28 mouse cellular contexts compared by ENCODE assay signal in the genomic region with DNA sequence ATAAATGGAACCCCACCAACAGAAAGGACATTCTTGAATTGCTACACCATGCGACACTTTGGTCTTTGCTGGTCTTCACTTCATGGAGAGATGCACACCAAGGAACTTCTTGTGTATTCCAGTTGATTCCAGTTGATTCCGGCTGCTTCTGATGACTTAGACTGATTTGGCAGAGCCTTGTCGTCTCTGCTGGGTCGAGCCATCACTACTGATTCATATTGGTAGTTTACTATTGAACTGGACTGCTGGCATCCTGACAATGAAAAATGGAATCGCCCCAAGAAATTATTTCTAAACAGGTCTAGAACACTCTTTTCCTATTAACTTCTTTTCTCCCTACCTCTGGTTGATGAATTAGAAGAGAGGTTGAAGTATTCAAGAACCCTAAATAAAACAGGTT.
"Had no signal": no experiment of that assay in that cellular context is flagged by ENCODE, and none has a peak within 500 bp of the region (broad histone marks: within the 10 kb centered on the region; RNA-seq: fewer than 3 reads in every experiment).

No protein-coding gene starts in this region.

- DNase-seq: cerebellum, adult 8-10 months; cerebellum, adult 9-10 months; cerebellum, adult 9-11 months; cerebellum, postnatal 10 days; cerebellum, postnatal 14 days; cerebellum, postnatal 25 days; cerebellum, postnatal 36 days; embryo, embryonic 11 days; forebrain, postnatal 0 days; gastrocnemius, adult 2 months; gastrocnemius, postnatal 10 days; gastrocnemius, postnatal 14 days; gastrocnemius, postnatal 25 days; gastrocnemius, postnatal 36 days; heart, adult 11 months; heart, adult 18-20 months; heart, adult 2 months had no signal

- H3K27me3 ChIP-seq: embryonic facial prominence, embryonic 12.5 days; embryonic facial prominence, embryonic 13.5 days; embryonic facial prominence, embryonic 15.5 days; forebrain, embryonic 12.5 days; forebrain, embryonic 13.5 days; forebrain, embryonic 15.5 days had no signal

- H3K9me3 ChIP-seq: embryonic facial prominence, embryonic 10.5 days; embryonic facial prominence, embryonic 12.5 days; embryonic facial prominence, embryonic 13.5 days; embryonic facial prominence, embryonic 15.5 days; forebrain, embryonic 10.5 days; forebrain, embryonic 12.5 days; forebrain, embryonic 13.5 days; forebrain, embryonic 15.5 days had no signal

- H3K9ac ChIP-seq: embryonic facial prominence, embryonic 12.5 days; embryonic facial prominence, embryonic 13.5 days; embryonic facial prominence, embryonic 15.5 days; forebrain, embryonic 12.5 days; forebrain, embryonic 13.5 days; forebrain, embryonic 15.5 days; forebrain, postnatal 0 days had no signal

- H3K4me2 ChIP-seq: embryonic facial prominence, embryonic 12.5 days; embryonic facial prominence, embryonic 13.5 days; embryonic facial prominence, embryonic 15.5 days; forebrain, embryonic 12.5 days; forebrain, embryonic 13.5 days; forebrain, embryonic 15.5 days had no signal

- H3K4me3 ChIP-seq: embryonic facial prominence, embryonic 10.5 days; embryonic facial prominence, embryonic 12.5 days; embryonic facial prominence, embryonic 13.5 days; embryonic facial prominence, embryonic 15.5 days; erythroblast, embryonic 14.5 days; forebrain, embryonic 10.5 days; forebrain, embryonic 12.5 days; forebrain, embryonic 13.5 days; forebrain, embryonic 15.5 days; gastrocnemius, adult 2 months; heart, adult 2 months had no signal

- H3K4me1 ChIP-seq: embryonic facial prominence, embryonic 12.5 days; forebrain, embryonic 12.5 days; forebrain, embryonic 13.5 days; forebrain, embryonic 15.5 days had no signal

- H3K27ac ChIP-seq: embryonic facial prominence, embryonic 10.5 days; embryonic facial prominence, embryonic 12.5 days; embryonic facial prominence, embryonic 13.5 days; embryonic facial prominence, embryonic 15.5 days; forebrain, embryonic 10.5 days; forebrain, embryonic 12.5 days; forebrain, embryonic 13.5 days; forebrain, embryonic 15.5 days; gastrocnemius, adult 2 months; heart, adult 2 months had no signal

- H3K36me3 ChIP-seq: embryonic facial prominence, embryonic 10.5 days; embryonic facial prominence, embryonic 12.5 days; embryonic facial prominence, embryonic 13.5 days; embryonic facial prominence, embryonic 15.5 days; forebrain, embryonic 10.5 days; forebrain, embryonic 12.5 days; forebrain, embryonic 15.5 days had no signal

- ATAC-seq: forebrain, embryonic 13.5 days; forebrain, embryonic 14.5 days; forebrain, embryonic 15.5 days; forebrain, embryonic 16.5 days; forebrain, postnatal 0 days had no signal
